Mouse (Mus musculus): Measurements from ENCODE around the gene Vps29.

DNA sequence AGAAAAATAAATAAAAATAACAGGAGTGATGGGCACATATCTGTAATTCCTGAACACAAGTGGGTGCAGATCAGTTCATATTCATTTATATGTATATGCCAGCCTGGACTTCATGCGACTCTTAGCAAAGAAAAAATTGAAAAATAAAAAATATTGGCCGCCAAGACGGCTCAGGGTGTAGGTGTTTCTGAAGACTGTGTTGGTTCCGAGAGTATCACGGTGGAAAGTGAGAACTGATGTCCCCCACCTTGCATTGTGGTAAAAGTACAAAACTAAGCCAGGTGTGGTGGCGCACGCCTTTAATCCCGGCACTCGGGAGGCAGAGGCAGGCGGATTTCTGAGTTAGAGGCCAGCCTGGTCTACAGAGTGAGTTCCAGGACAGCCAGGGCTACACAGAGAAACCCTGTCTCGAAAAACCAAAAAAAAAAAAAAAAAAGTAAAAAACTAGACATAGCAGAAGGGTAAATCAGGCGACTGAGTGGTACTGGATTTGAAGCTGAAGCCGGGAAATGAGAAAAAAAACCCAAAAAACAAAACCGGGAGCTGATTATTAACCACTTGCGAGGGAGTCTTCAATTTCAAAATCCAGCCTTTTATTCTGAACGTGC is 37.1 kb downstream of the Vps29 start:
- TF ChIP-seq CTCF (IDR thresholded peaks at IDR 0.05; ENCODE audit: extremely low read depth, insufficient read depth, insufficient read length, insufficient replicate concordance) = no peak
- TF ChIP-seq POLR2A (IDR thresholded peaks at IDR 0.05; ENCODE audit: low read depth, low read length) = no peak
